In the genomic region with DNA sequence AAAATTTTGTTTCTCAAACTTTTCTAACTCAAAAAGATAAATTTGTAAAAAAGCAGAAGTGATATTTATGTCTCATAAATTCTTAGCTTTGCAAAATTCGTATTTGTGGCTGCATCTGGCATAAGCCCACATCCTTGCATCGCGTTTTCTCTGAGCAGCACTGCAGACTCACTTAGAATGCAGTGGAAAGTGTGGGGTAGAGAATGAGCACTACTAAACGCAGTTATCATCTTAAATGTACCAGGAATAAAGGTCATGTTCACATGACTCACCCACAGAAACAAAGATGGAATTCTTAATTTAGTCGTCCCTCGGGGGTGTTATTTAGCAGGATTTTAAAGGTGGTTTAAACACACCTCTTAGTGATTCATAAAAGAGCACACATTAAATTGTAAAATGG, we compare ENCODE assay signal across 18 mouse cellular contexts.
DNase-seq lines count a peak whose midpoint lies in the region; ATAC-seq lines count a peak whose summit lies in the region.
"Had no signal": no experiment of that assay in that cellular context is flagged by ENCODE, and none has a peak within 500 bp of the region (broad histone marks: within the 10 kb centered on the region; RNA-seq: fewer than 3 reads in every experiment).

No protein-coding gene starts in this region.

- H3K4me2 ChIP-seq in midbrain, embryonic 11.5 days, result no peak overlapping the region
- H3K4me2 ChIP-seq in midbrain, embryonic 15.5 days, result no peak overlapping the region
- H3K4me2 ChIP-seq in forebrain, embryonic 16.5 days (ENCODE audit: low read length), result no peak overlapping the region
- H3K4me2 ChIP-seq: embryonic facial prominence, embryonic 12.5 days; hindbrain, embryonic 15.5 days had no signal

- intact Hi-C loops in left cerebral cortex, postnatal 36 days (cut with DNase I), result loop anchor here (5.0 to 10.0 kb wide), 3 partner anchors 71 to 196 kb away; partner anchors contain the start of gene Frmd6

- ATAC-seq in midbrain, embryonic 11.5 days (ENCODE audit: low FRiP score), result no peak
- ATAC-seq in midbrain, embryonic 15.5 days (replicated peaks), result no peak
- no peak for ATAC-seq in forebrain, embryonic 16.5 days
- ATAC-seq: midbrain, embryonic 16.5 days had no signal

- no peak overlapping the region for H3K9ac ChIP-seq in midbrain, embryonic 11.5 days (ENCODE audit: low read length)
- no peak overlapping the region for H3K9ac ChIP-seq in midbrain, embryonic 15.5 days
- no peak overlapping the region for H3K9ac ChIP-seq in forebrain, embryonic 16.5 days (replicated peaks; ENCODE audit: low read depth, low read length)
- H3K9ac ChIP-seq: embryonic facial prominence, embryonic 12.5 days; hindbrain, embryonic 15.5 days had no signal

- no peak overlapping the region for H3K27ac ChIP-seq in midbrain, embryonic 11.5 days (ENCODE audit: low read depth, low read length)
- H3K27ac ChIP-seq in midbrain, embryonic 15.5 days, result no peak overlapping the region
- no peak overlapping the region for H3K27ac ChIP-seq in forebrain, embryonic 16.5 days (ENCODE audit: low read length)
- H3K27ac ChIP-seq: embryonic facial prominence, embryonic 12.5 days; hindbrain, embryonic 15.5 days had no signal

- peak; percentile 4 for DNase-seq in midbrain, embryonic 11.5 days (ENCODE audit: low spot score, missing footprints)
- peak; percentile 90 for DNase-seq in brain, adult 2 months (ENCODE audit: low read depth, low spot score)
- DNase-seq in left cerebral cortex, postnatal 36 days (ENCODE audit: low spot score in 2 of 2), result peak; percentile 32 to 45
- DNase-seq in ovary, adult 18-20 months (ENCODE audit: low spot score), result no peak
- no peak for DNase-seq in lung, postnatal 4 days
- DNase-seq: adrenal gland, postnatal 25 days; cerebellum, postnatal 25 days; heart, postnatal 10 days; kidney, adult 18-20 months; kidney, postnatal 36 days; lung, adult 18-20 months; thymus, postnatal 4 days had no signal

- no peaks in the 10 kb centered on the region for H3K36me3 ChIP-seq in midbrain, embryonic 11.5 days (ENCODE audit: control insufficient read depth, insufficient read depth, low read length)
- H3K36me3 ChIP-seq in midbrain, embryonic 15.5 days (replicated peaks), result no peaks in the 10 kb centered on the region
- H3K36me3 ChIP-seq in forebrain, embryonic 16.5 days (ENCODE audit: control insufficient read depth, insufficient read depth), result no peaks in the 10 kb centered on the region
- H3K36me3 ChIP-seq: embryonic facial prominence, embryonic 12.5 days; hindbrain, embryonic 15.5 days had no signal

- no peak overlapping the region for H3K4me3 ChIP-seq in midbrain, embryonic 11.5 days (ENCODE audit: low read depth, low read length)
- no peak overlapping the region for H3K4me3 ChIP-seq in midbrain, embryonic 15.5 days
- H3K4me3 ChIP-seq in forebrain, embryonic 16.5 days (replicated peaks; ENCODE audit: low read length), result no peak overlapping the region
- H3K4me3 ChIP-seq: embryonic facial prominence, embryonic 12.5 days; hindbrain, embryonic 15.5 days had no signal

- no peaks in the 10 kb centered on the region for H3K9me3 ChIP-seq in midbrain, embryonic 11.5 days (ENCODE audit: control insufficient read depth, low read length)
- H3K9me3 ChIP-seq in midbrain, embryonic 15.5 days, result no peaks in the 10 kb centered on the region
- no peaks in the 10 kb centered on the region for H3K9me3 ChIP-seq in forebrain, embryonic 16.5 days (ENCODE audit: control insufficient read depth, low read length)
- H3K9me3 ChIP-seq: embryonic facial prominence, embryonic 12.5 days; hindbrain, embryonic 15.5 days had no signal

- H3K4me1 ChIP-seq in midbrain, embryonic 11.5 days (ENCODE audit: control insufficient read depth, insufficient read depth, low read length), result no peaks in the 10 kb centered on the region
- H3K4me1 ChIP-seq in midbrain, embryonic 15.5 days, result no peaks in the 10 kb centered on the region
- no peaks in the 10 kb centered on the region for H3K4me1 ChIP-seq in forebrain, embryonic 16.5 days (replicated peaks; ENCODE audit: control insufficient read depth, insufficient read depth, low read length)
- H3K4me1 ChIP-seq: embryonic facial prominence, embryonic 12.5 days; hindbrain, embryonic 15.5 days had no signal

- H3K27me3 ChIP-seq in midbrain, embryonic 11.5 days (ENCODE audit: control insufficient read depth, insufficient read depth, low read length), result no peaks in the 10 kb centered on the region
- H3K27me3 ChIP-seq in midbrain, embryonic 15.5 days (replicated peaks), result no peaks in the 10 kb centered on the region
- no peaks in the 10 kb centered on the region for H3K27me3 ChIP-seq in forebrain, embryonic 16.5 days (replicated peaks; ENCODE audit: control insufficient read depth, insufficient read depth, low read length)
- H3K27me3 ChIP-seq: CH12.LX; embryonic facial prominence, embryonic 12.5 days; hindbrain, embryonic 15.5 days had no signal

- 90% methylated on average over 6 of the region's 6 CpGs for WGBS in midbrain, embryonic 11.5 days
- 85% methylated on average over 6 of the region's 6 CpGs for whole genome bisulfite sequencing in midbrain, embryonic 15.5 days
- WGBS in forebrain, embryonic 16.5 days, result 72% methylated on average over 6 of the region's 6 CpGs

Comparison
In these comparisons a context has a peak if more than half of its experiments do, and no peak if none do; other contexts are left out.
1. DNase-seq: peak in midbrain, embryonic 11.5 days (single experiment), brain, adult 2 months (single experiment) and left cerebral cortex, postnatal 36 days (2 of 2); none in ovary, adult 18-20 months (single experiment) and lung, postnatal 4 days (0 of 2).